Mouse (Mus musculus) lung, embryonic 14.5 days (tissue): Measurements from ENCODE around the gene Vstm5. TPM values are rescaled to one million over a fixed set of nuclear protein-coding genes. Genes with fewer than 3 reads are reported as not detected.
A peak's percentile ranks its signal among the peaks of the same experiment; 100 is the strongest.

Source experiments
- ATAC-seq: fragments of 200-750 bp; cut with Nextera tagmentation; 2 replicates; pipeline ENCODE4 v1.8.0; 2017; ENCODE audit warnings: mild to moderate bottlenecking, moderate TSS enrichment, moderate library complexity; ENCODE audit not compliant: insufficient read depth
- DNase-seq: peaks from one replicate; pipeline ENCODE4 v3.0.0-alpha.2; 2015
- H3K27ac ChIP-seq: fragments of 300-500 bp; sonication (generic); 2 replicates; pipeline ENCODE4 v1.5.1; 2014; ENCODE audit warnings: low read depth, mild to moderate bottlenecking, moderate library complexity
- H3K27me3 ChIP-seq: fragments of 300-500 bp; sonication (generic); 2 replicates; pipeline ENCODE4 v1.6.1; 2014; ENCODE audit warnings: low read length, control low read depth; ENCODE audit not compliant: insufficient read depth
- H3K36me3 ChIP-seq: fragments of 300-500 bp; sonication (generic); 2 replicates; pipeline ENCODE4 v1.6.1; 2014; ENCODE audit warnings: control low read depth; ENCODE audit not compliant: insufficient read depth
- H3K4me1 ChIP-seq: fragments of 300-500 bp; sonication (generic); 2 replicates; pipeline ENCODE4 v1.6.1; 2014; ENCODE audit warnings: antibody characterized with exemption, control low read depth; ENCODE audit not compliant: insufficient read depth
- H3K4me2 ChIP-seq: fragments of 300-500 bp; sonication (generic); 2 replicates; pipeline ENCODE4 v1.6.1; 2014; ENCODE audit warnings: mild to moderate bottlenecking
- H3K4me3 ChIP-seq: fragments of 300-500 bp; sonication (generic); 2 replicates; pipeline ENCODE4 v1.5.1; 2014; ENCODE audit warnings: low read depth, low read length
- H3K9ac ChIP-seq: fragments of 300-500 bp; sonication (generic); 2 replicates; pipeline ENCODE4 v1.6.1; 2014
- H3K9me3 ChIP-seq: fragments of 300-500 bp; sonication (generic); 2 replicates; pipeline ENCODE4 v1.6.1; 2016; ENCODE audit warnings: low read depth, low read length, control low read depth
- CTCF ChIP-seq: IDR thresholded peaks from 2 replicates; pipeline ENCODE4 v1.5.1; 2016; ENCODE audit warnings: antibody characterized with exemption, low read depth
- WGBS: fragments of 180-500 bp; shearing (Covaris S2); extraction: QIAGEN DNeasy Blood & Tissue Kit; methylation state at CpG from one replicate; pipeline ENCODE4 v1.1.7; 2014; 5-methylcytosine and 5-hydroxymethylcytosine counted together
- polyA plus RNA-seq: library from polyadenylated mRNA; unstranded; fragments of >200 nt; fragmentation: Nextera tagmentation; extraction: Ambion mirVana; gene quantifications from 2 replicates; pipeline ENCODE4 v1.2.1, GENCODE M21; 2014

Vstm5 gene
- polyA plus RNA-seq, 1 experiment from 2014 or later = 1.6 TPM

- no peaks in the 10 kb centered on the region for H3K36me3 ChIP-seq
- DNase-seq (no peak), ATAC-seq (no peak)
- H3K27ac ChIP-seq = no peak overlapping the region
- 84% methylated on average over 3 of the region's 3 CpGs for WGBS
- H3K4me3 ChIP-seq = no peak overlapping the region
- no peak for TF ChIP-seq CTCF
- no peak overlapping the region for H3K9ac ChIP-seq
- no peaks in the 10 kb centered on the region for H3K9me3 ChIP-seq
- no peaks in the 10 kb centered on the region for H3K27me3 ChIP-seq
- H3K4me2 ChIP-seq = no peak overlapping the region
- H3K4me1 ChIP-seq = no peaks in the 10 kb centered on the region
Measured at GRCm38 (mm10) chr9:15232445-15232844, 6.4 kb upstream of the Vstm5 start.

- ATAC-seq (no peak), DNase-seq (no peak)
- Histone ChIP-seq H3K9me3 (no peaks in the 10 kb centered on the region), H3K36me3 (no peaks in the 10 kb centered on the region), H3K4me3 (no peak overlapping the region), H3K27me3 (no peaks in the 10 kb centered on the region), H3K27ac (no peak overlapping the region), H3K4me1 (no peaks in the 10 kb centered on the region), H3K9ac (no peak overlapping the region), H3K4me2 (no peak overlapping the region)
- WGBS = 90% methylated on average over 1 of the region's 1 CpGs
- no peak for TF ChIP-seq CTCF
Measured at GRCm38 (mm10) chr9:15233604-15234003, 5.2 kb upstream of the Vstm5 start.

- Histone ChIP-seq H3K9ac (no peak overlapping the region), H3K4me1 (no peaks in the 10 kb centered on the region), H3K9me3 (no peaks in the 10 kb centered on the region), H3K4me3 (no peak overlapping the region), H3K27ac (no peak overlapping the region), H3K27me3 (no peaks in the 10 kb centered on the region), H3K4me2 (no peak overlapping the region), H3K36me3 (no peaks in the 10 kb centered on the region)
- 72% methylated on average over 3 of the region's 3 CpGs for WGBS
- DNase-seq = no peak
- no peak for TF ChIP-seq CTCF
- no peak for ATAC-seq
Measured at GRCm38 (mm10) chr9:15235986-15236385, 2.9 kb upstream of the Vstm5 start.

GRCm38 (mm10) chr9:15237516-15238296 is 1.1 kb upstream of the Vstm5 start:
- no peak for TF ChIP-seq CTCF
- Histone ChIP-seq H3K4me1 (no peaks in the 10 kb centered on the region), H3K27ac (peak overlapping the region; percentile 62), H3K27me3 (no peaks in the 10 kb centered on the region), H3K36me3 (no peaks in the 10 kb centered on the region), H3K4me3 (no peak overlapping the region), H3K9ac (no peak overlapping the region), H3K4me2 (peak overlapping the region; percentile 13; the same call in 1 of the 2 replicates), H3K9me3 (no peaks in the 10 kb centered on the region)
- ATAC-seq (peak; percentile 42; the same call in 1 of the 2 replicates), DNase-seq (peak; percentile 30)
- WGBS = 40% methylated on average over 14 of the region's 14 CpGs

GRCm38 (mm10) chr9:15238297-15238990 is 401 bp upstream of the Vstm5 start:
- H3K9me3 ChIP-seq = no peaks in the 10 kb centered on the region
- H3K27me3 ChIP-seq = no peaks in the 10 kb centered on the region
- peak overlapping the region; percentile 54 for H3K9ac ChIP-seq
- H3K36me3 ChIP-seq = no peaks in the 10 kb centered on the region
- peak overlapping the region; percentile 68 for H3K4me2 ChIP-seq
- ATAC-seq (peak; percentile 46; the same call in 1 of the 2 replicates), DNase-seq (no peak)
- WGBS = 57% methylated on average over 16 of the region's 16 CpGs
- H3K27ac ChIP-seq = 0 out of 2 replicates have a peak overlapping the region, but pooled peaks have one; percentile 10
- TF ChIP-seq CTCF = no peak
- peak overlapping the region; percentile 37 for H3K4me3 ChIP-seq
- H3K4me1 ChIP-seq = no peaks in the 10 kb centered on the region

- WGBS = 89% methylated on average over 6 of the region's 6 CpGs
- Histone ChIP-seq H3K9me3 (no peaks in the 10 kb centered on the region), H3K27ac (no peak overlapping the region), H3K4me1 (no peaks in the 10 kb centered on the region), H3K4me2 (no peak overlapping the region), H3K36me3 (no peaks in the 10 kb centered on the region), H3K9ac (no peak overlapping the region), H3K4me3 (no peak overlapping the region), H3K27me3 (no peaks in the 10 kb centered on the region)
- no peak for TF ChIP-seq CTCF
- ATAC-seq (no peak), DNase-seq (no peak)
Measured at GRCm38 (mm10) chr9:15240006-15240405, 1.2 kb downstream of the Vstm5 start.

GRCm38 (mm10) chr9:15240863-15241595 is 2.2 kb downstream of the Vstm5 start:
- no peak for DNase-seq
- TF ChIP-seq CTCF = no peak
- WGBS = 67% methylated on average over 6 of the region's 6 CpGs

More at GRCm38 (mm10) chr9:15240863-15241595, 2.2 kb downstream of the Vstm5 start:
- Histone ChIP-seq H3K4me2 (no peak overlapping the region), H3K9ac (no peak overlapping the region), H3K27me3 (no peaks in the 10 kb centered on the region), H3K4me1 (no peaks in the 10 kb centered on the region), H3K36me3 (no peaks in the 10 kb centered on the region), H3K4me3 (no peak overlapping the region), H3K27ac (no peak overlapping the region), H3K9me3 (no peaks in the 10 kb centered on the region)
- ATAC-seq = no peak
